Mouse (Mus musculus) heart, adult 2 months (tissue): ENCODE data around the gene Aida. TPM values are rescaled to one million over a fixed set of nuclear protein-coding genes. Genes with fewer than 3 reads are reported as not detected.
"Not testable (repeated sequence)": the region's sequence is repeated elsewhere in the genome, so short reads cannot be mapped to it uniquely, and the experiment has no call there.

Experiments
- DNase-seq, 2 experiments: peaks; one replicate each; pipeline ENCODE4 v3.0.0; 2021
- H3K27ac ChIP-seq: fragments of 200-600 bp; 2 replicates; pipeline ENCODE4 v1.8.1; 2022
- H3K27me3 ChIP-seq: fragments of 200-500 bp; 2 replicates; pipeline ENCODE4 v1.6.1; 2012; ENCODE audit warnings: mild to moderate bottlenecking, low read length, inconsistent platforms, mixed read lengths; ENCODE audit not compliant: control insufficient read depth, insufficient read depth
- H3K36me3 ChIP-seq: fragments of 200-500 bp; 2 replicates; pipeline ENCODE4 v1.6.1; 2012; ENCODE audit warnings: low read length, inconsistent platforms; ENCODE audit not compliant: control insufficient read depth, insufficient read depth
- H3K4me1 ChIP-seq: fragments of 200-500 bp; 2 replicates; pipeline ENCODE4 v1.6.1; 2011; ENCODE audit warnings: low read length; ENCODE audit not compliant: control insufficient read depth, insufficient read depth
- H3K4me3 ChIP-seq: fragments of 200-600 bp; 2 replicates; pipeline ENCODE4 v1.8.1; 2022
- H3K79me2 ChIP-seq: fragments of 200-500 bp; replicated peaks from 2 replicates; pipeline ENCODE4 v1.6.1; 2012; ENCODE audit warnings: mild to moderate bottlenecking, inconsistent platforms, low read length, moderate library complexity, mixed read lengths; ENCODE audit not compliant: control insufficient read depth, insufficient read depth
- H3K9ac ChIP-seq: fragments of 200-500 bp; 2 replicates; pipeline ENCODE4 v1.6.1; 2012; ENCODE audit warnings: low read depth, mild to moderate bottlenecking, control low read depth, inconsistent platforms, low read length, mixed read lengths
- CTCF ChIP-seq: fragments of 200-600 bp; IDR thresholded peaks from 2 replicates; pipeline ENCODE4 v1.8.1; 2022; ENCODE audit warnings: antibody characterized with exemption, mild to moderate bottlenecking, moderate library complexity
- EP300 ChIP-seq: fragments of 200-500 bp; IDR thresholded peaks from 2 replicates; pipeline ENCODE4 v1.6.1; 2011; ENCODE audit warnings: low read depth, low read length, control low read depth; ENCODE audit not compliant: insufficient read depth
- POLR2A ChIP-seq: fragments of 200-500 bp; IDR thresholded peaks from 2 replicates; pipeline ENCODE4 v1.6.1; 2011; ENCODE audit warnings: mild to moderate bottlenecking, low read depth, low read length, control low read depth; ENCODE audit not compliant: insufficient read depth
- WGBS: fragments of 180-500 bp; shearing (Covaris S2); methylation state at CpG from one replicate; pipeline ENCODE4 v1.1.7; 2018; 5-methylcytosine and 5-hydroxymethylcytosine counted together
- intact Hi-C: fragments of 180-260 bp; cut with DNase I; formaldehyde crosslinking; loops from one replicate; pipeline ENCODE4 v1.15.1; 2025
- polyA plus RNA-seq: library from polyadenylated mRNA; depleted of rRNA; stranded (reverse); fragments of >200 nt; gene quantifications from 2 replicates; pipeline ENCODE4 v1.2.3, GENCODE M21; 2012
- total RNA-seq, 2 experiments: library from RNA; stranded (reverse); gene quantifications; 2 replicates each; pipeline ENCODE4 v1.2.3; 2021

Aida gene
- total and polyA plus RNA-seq, 3 experiments = 16.9 to 28.5 (median 27.6) TPM

- Histone ChIP-seq H3K4me1 (no peaks in the 10 kb centered on the region), H3K9ac (no peak overlapping the region), H3K27ac (no peak overlapping the region), H3K4me3 (no peak overlapping the region), H3K36me3 (no peaks in the 10 kb centered on the region; the same call in none of the 2 replicates), H3K27me3 (no peaks in the 10 kb centered on the region), H3K79me2 (0 out of 2 replicates have a peak, but pooled peaks cover 1% of the 10 kb centered on the region)
- TF ChIP-seq CTCF (no peak), EP300 (no peak), POLR2A (no peak)
- intact Hi-C loops = no loop called here
- no peak for DNase-seq
- 93% methylated on average over 1 of the region's 1 CpGs for WGBS
Observed at GRCm38 (mm10) chr1:183308476-183308875, 12.1 kb downstream of the Aida start.

GRCm38 (mm10) chr1:183309601-183310000 lies 13.2 kb downstream of the Aida start:
- H3K27me3 ChIP-seq, H3K27ac ChIP-seq, H3K4me3 ChIP-seq, H3K36me3 ChIP-seq, H3K9ac ChIP-seq, H3K79me2 ChIP-seq, DNase-seq, intact Hi-C loops, H3K4me1 ChIP-seq: not testable (repeated sequence)
- 74% methylated on average over 2 of the region's 2 CpGs for WGBS

- Histone ChIP-seq H3K9ac (no peak overlapping the region), H3K27ac (no peak overlapping the region), H3K36me3 (no peaks in the 10 kb centered on the region; the same call in 1 of the 2 replicates), H3K4me1 (no peaks in the 10 kb centered on the region), H3K27me3 (no peaks in the 10 kb centered on the region), H3K4me3 (no peak overlapping the region), H3K79me2 (no peaks in the 10 kb centered on the region)
- intact Hi-C loops = no loop called here
- 91% methylated on average over 2 of the region's 2 CpGs for WGBS
- TF ChIP-seq CTCF (no peak), POLR2A (no peak), EP300 (no peak)
- no peak for DNase-seq
Observed at GRCm38 (mm10) chr1:183312076-183312475, 15.7 kb downstream of the Aida start.

GRCm38 (mm10) chr1:183315783-183316182 lies 19.4 kb downstream of the Aida start:
- TF ChIP-seq EP300 (no peak), CTCF (peak; percentile 47), POLR2A (no peak)
- Histone ChIP-seq H3K27ac (no peak overlapping the region), H3K27me3 (no peaks in the 10 kb centered on the region), H3K9ac (no peak overlapping the region), H3K4me3 (no peak overlapping the region), H3K36me3 (no peaks in the 10 kb centered on the region; the same call in 1 of the 2 replicates), H3K4me1 (no peaks in the 10 kb centered on the region), H3K79me2 (no peaks in the 10 kb centered on the region)
- WGBS = 81% methylated on average over 2 of the region's 2 CpGs
- DNase-seq = no peak
- intact Hi-C loops = no loop called here

DNA sequence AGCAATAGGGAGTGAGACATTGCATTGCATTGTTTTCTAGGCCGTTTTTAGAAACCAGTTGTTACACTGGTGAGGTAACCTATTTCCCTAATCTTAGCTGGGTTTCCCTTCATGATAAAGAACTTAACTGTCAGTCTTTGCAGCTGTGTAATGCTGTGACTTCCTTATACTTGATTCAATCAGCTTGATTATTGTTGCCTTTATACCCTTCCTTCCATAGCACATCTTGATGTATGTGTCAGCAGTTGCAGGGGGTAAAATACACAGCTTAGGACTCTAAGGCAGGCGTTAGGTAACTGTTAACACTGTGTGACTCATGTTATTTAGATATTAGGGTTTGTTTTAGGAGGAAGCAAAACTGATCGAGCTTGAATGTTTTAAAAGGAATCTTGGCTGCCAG lies 24.3 kb downstream of the Aida start:
- Histone ChIP-seq H3K9ac (no peak overlapping the region), H3K36me3 (peaks cover 2% of the 10 kb centered on the region; the same call in 1 of the 2 replicates), H3K4me1 (no peaks in the 10 kb centered on the region), H3K27ac (no peak overlapping the region), H3K4me3 (no peak overlapping the region), H3K79me2 (no peaks in the 10 kb centered on the region), H3K27me3 (no peaks in the 10 kb centered on the region)
- intact Hi-C loops = no loop called here
- no peak for TF ChIP-seq POLR2A
- no peak for TF ChIP-seq EP300
- no peak for TF ChIP-seq CTCF
- no peak for DNase-seq
- 34% methylated on average over 3 of the region's 3 CpGs for WGBS

DNA sequence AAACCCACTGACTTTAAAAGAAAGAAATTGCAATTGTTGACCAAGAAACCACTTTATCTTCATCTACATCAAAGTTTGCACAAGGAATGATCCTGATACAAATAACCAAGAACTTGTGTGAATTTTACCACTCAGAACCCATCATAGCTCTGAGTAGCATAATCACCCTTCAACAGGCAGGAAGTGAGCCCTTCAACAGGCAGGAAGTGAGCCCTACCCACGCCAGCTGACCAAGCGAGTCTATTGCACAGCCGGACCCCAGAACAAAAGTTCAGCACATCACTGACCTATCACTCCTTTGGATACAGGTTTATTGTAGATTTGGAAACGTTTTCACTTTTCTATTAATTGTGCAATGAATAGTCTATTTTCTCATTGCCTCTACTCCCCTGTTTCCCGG lies 26.1 kb downstream of the Aida start:
- H3K4me1 ChIP-seq, H3K4me3 ChIP-seq, H3K27ac ChIP-seq, H3K9ac ChIP-seq, intact Hi-C loops, H3K79me2 ChIP-seq, H3K36me3 ChIP-seq, H3K27me3 ChIP-seq, DNase-seq: not testable (repeated sequence)
- 57% methylated on average over 5 of the region's 5 CpGs for WGBS
